Mouse (Mus musculus) kidney, embryonic 14.5 days (tissue): ENCODE results near the gene Meox1. TPM values are rescaled to one million over a fixed set of nuclear protein-coding genes. Genes with fewer than 3 reads are reported as not detected.

Experiments
- ATAC-seq: fragments of 200-750 bp; cut with Nextera tagmentation; 2 replicates; pipeline ENCODE4 v1.8.0; 2017; ENCODE audit warnings: moderate number of reproducible peaks, mild to moderate bottlenecking, moderate TSS enrichment, moderate library complexity; ENCODE audit not compliant: low FRiP score, low TSS enrichment
- H3K27ac ChIP-seq: fragments of 300-500 bp; sonication (generic); 2 replicates; pipeline ENCODE4 v1.5.1; 2014; ENCODE audit warnings: low read depth, mild to moderate bottlenecking, low read length, moderate library complexity, mixed read lengths
- H3K27me3 ChIP-seq: fragments of 300-500 bp; sonication (generic); 2 replicates; pipeline ENCODE4 v1.6.1; 2014; ENCODE audit warnings: mild to moderate bottlenecking, low read length; ENCODE audit not compliant: control insufficient read depth, insufficient read depth
- H3K36me3 ChIP-seq: fragments of 300-500 bp; sonication (generic); 2 replicates; pipeline ENCODE4 v1.6.1; 2014; ENCODE audit warnings: low read length, mixed read lengths; ENCODE audit not compliant: control insufficient read depth, insufficient read depth
- H3K4me1 ChIP-seq: fragments of 300-500 bp; sonication (generic); 2 replicates; pipeline ENCODE4 v1.6.1; 2014; ENCODE audit warnings: low read length, mixed read lengths; ENCODE audit not compliant: control insufficient read depth, insufficient read depth
- H3K4me2 ChIP-seq: fragments of 300-500 bp; sonication (generic); replicated peaks from 2 replicates; pipeline ENCODE4 v1.6.1; 2014; ENCODE audit warnings: low read depth, mild to moderate bottlenecking, low read length
- H3K4me3 ChIP-seq: fragments of 300-500 bp; sonication (generic); 2 replicates; pipeline ENCODE4 v1.5.1; 2014; ENCODE audit warnings: mild to moderate bottlenecking, low read length
- H3K9ac ChIP-seq: fragments of 300-500 bp; sonication (generic); 2 replicates; pipeline ENCODE4 v1.6.1; 2014; ENCODE audit warnings: low read depth, mild to moderate bottlenecking, low read length, moderate library complexity
- H3K9me3 ChIP-seq: fragments of 300-500 bp; sonication (generic); 2 replicates; pipeline ENCODE4 v1.6.1; 2016; ENCODE audit warnings: low read length; ENCODE audit not compliant: control insufficient read depth
- WGBS: fragments of 180-500 bp; shearing (Covaris S2); extraction: QIAGEN DNeasy Blood & Tissue Kit; methylation state at CpG from one replicate; pipeline ENCODE4 v1.1.7; 2014; 5-methylcytosine and 5-hydroxymethylcytosine counted together
- polyA plus RNA-seq: library from polyadenylated mRNA; unstranded; fragments of >200 nt; fragmentation: Nextera tagmentation; extraction: Ambion mirVana; gene quantifications from 2 replicates; pipeline ENCODE4 v1.2.1, GENCODE M21; 2014

Meox1 gene
- polyA plus RNA-seq: 12.7 and 15.6 TPM in 2 replicates

DNA sequence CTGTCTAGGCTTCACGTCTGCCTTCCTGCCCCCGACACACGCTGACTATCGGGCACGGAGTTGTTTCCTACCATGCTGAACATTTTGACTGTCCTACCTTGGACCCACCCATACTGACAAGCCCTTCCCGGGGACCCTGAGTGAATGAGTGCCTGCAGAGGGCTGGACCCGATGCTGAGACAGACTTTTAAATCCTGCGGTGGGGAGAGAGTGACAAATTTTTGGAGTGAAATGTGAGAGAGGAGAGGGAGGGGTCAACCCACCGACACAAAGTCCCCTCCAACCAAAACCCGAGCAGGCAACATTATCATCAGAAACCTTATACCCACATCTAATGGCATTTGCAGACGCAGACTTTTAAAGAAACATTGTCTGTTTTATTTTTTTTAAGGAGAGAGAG is at the start of gene Meox1:
Gene Meox1, minus strand, starts transcription at position 171 of the 400 bp plus-strand sequence.
- Histone ChIP-seq H3K4me1 (peaks cover 63% of the 10 kb centered on the region), H3K36me3 (no peaks in the 10 kb centered on the region), H3K9me3 (no peaks in the 10 kb centered on the region), H3K4me2 (peak within 1 kb of the TSS; percentile 34), H3K4me3 (peak within 1 kb of the TSS; percentile 23; the same call in 1 of the 2 replicates), H3K27me3 (peaks cover 12% of the 10 kb centered on the region), H3K9ac (peak within 1 kb of the TSS; percentile 53; the same call in 1 of the 2 replicates), H3K27ac (peak within 1 kb of the TSS; percentile 44; the same call in 1 of the 2 replicates)
- WGBS: 4% methylated on average over 11 of the region's 11 CpGs
- ATAC-seq: 0 out of 2 replicates have a peak, but pooled peaks have one; percentile 13

DNA sequence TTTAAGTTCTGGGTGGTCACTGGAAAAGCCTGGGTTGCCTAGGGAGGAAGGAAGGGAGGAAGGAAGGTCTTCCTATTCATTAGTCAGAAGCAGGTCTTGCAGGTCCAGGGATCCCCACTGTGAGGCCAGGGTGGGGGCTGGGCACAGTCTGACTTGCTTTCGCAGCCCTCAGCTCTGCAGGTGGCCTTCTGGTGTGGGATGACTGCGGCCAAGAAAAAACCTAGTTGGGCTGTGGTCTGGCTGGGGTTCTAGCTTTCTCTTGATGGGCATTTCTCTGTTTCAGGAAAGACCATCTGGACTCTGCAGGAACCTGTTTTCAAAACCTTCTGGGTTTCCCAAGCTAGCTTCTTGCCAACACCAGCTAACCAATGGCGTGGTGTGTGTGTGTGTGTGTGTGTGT is 48.9 kb upstream of the Meox1 start:
- Histone ChIP-seq H3K9ac (no peak overlapping the region), H3K4me2 (no peak overlapping the region), H3K9me3 (no peaks in the 10 kb centered on the region), H3K27ac (no peak overlapping the region), H3K4me3 (no peak overlapping the region), H3K27me3 (no peaks in the 10 kb centered on the region), H3K36me3 (no peaks in the 10 kb centered on the region), H3K4me1 (peaks cover 3% of the 10 kb centered on the region; the same call in 1 of the 2 replicates)
- ATAC-seq: no peak
- WGBS: 39% methylated on average over 3 of the region's 3 CpGs

DNA sequence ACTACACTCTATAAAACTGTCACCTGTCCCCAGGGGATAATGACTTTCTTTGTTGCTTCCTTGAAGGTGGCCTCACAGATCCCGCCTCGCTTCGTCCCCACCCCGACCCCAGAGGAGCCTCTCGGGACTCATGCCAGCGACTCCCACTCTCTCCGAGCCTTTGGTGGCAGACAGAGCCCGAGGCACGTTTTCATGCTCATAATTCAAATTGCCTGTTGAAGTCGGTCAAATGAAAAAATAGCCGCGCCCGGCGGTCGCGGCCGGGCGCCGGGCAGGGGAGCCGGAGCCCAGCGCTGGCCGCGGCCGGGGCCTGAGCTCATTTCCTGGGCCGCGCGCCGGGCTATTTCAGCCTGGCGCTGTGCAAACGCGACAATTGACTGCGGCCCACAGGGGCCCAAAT is 42.9 kb upstream of the Meox1 start:
- Histone ChIP-seq H3K4me2 (peak overlapping the region; percentile 75), H3K4me3 (peak overlapping the region; percentile 37), H3K36me3 (no peaks in the 10 kb centered on the region), H3K4me1 (peaks cover 18% of the 10 kb centered on the region), H3K9me3 (no peaks in the 10 kb centered on the region), H3K27ac (no peak overlapping the region), H3K27me3 (no peaks in the 10 kb centered on the region), H3K9ac (peak overlapping the region; percentile 50)
- WGBS: under 1% methylated on average over 32 of the region's 32 CpGs
- ATAC-seq: no peak

DNA sequence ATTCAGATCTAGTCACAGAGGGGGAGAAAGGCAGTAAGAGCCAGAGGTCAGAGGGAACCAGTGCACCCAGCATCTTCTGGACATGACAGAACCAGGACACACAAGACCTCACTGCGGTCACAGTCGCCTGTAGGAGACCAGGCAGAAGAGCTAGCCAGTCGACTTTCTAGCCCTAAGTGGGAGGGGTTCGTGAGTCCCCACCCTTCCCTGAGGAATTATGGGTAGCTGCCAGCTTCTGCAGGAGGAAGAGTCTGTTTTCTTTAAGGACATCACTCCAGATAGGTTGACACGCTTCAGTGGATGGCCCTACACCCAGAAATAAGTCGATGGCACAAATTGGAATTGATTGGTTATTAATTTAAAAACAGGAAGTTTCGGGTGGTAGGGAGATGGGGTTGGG is 42.2 kb upstream of the Meox1 start:
- H3K4me1 ChIP-seq: peaks cover 22% of the 10 kb centered on the region
- H3K9me3 ChIP-seq: no peaks in the 10 kb centered on the region
- no peak overlapping the region for H3K4me2 ChIP-seq
- H3K27me3 ChIP-seq: no peaks in the 10 kb centered on the region
- no peak for ATAC-seq
- H3K27ac ChIP-seq: no peak overlapping the region
- no peak overlapping the region for H3K9ac ChIP-seq
- no peak overlapping the region for H3K4me3 ChIP-seq
- H3K36me3 ChIP-seq: no peaks in the 10 kb centered on the region
- WGBS: 36% methylated on average over 7 of the region's 7 CpGs

DNA sequence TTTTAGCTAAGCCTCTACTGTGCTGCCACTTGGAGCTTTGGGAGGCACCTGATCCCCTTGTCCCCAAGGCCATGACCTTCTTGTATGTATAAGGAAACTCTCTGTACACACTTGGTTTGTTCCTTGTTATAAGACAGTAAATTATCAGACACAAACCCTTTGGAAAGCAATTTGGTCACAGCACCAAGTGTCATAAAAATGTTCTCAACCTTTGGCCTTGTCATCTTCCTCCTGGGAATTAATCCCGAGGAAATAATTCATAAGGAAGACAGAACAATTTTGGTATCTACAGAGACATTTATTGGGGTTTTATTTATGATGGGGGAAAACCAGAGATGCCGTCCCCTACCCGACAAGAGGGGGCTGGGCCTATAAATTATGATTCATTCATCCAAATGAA is 41.6 kb upstream of the Meox1 start:
- Histone ChIP-seq H3K27ac (no peak overlapping the region), H3K9ac (no peak overlapping the region), H3K27me3 (0 out of 2 replicates have a peak, but pooled peaks cover 2% of the 10 kb centered on the region), H3K4me1 (peaks cover 22% of the 10 kb centered on the region), H3K4me3 (no peak overlapping the region), H3K9me3 (no peaks in the 10 kb centered on the region), H3K4me2 (no peak overlapping the region), H3K36me3 (no peaks in the 10 kb centered on the region)
- ATAC-seq: no peak
- WGBS: 29% methylated on average over 3 of the region's 3 CpGs

DNA sequence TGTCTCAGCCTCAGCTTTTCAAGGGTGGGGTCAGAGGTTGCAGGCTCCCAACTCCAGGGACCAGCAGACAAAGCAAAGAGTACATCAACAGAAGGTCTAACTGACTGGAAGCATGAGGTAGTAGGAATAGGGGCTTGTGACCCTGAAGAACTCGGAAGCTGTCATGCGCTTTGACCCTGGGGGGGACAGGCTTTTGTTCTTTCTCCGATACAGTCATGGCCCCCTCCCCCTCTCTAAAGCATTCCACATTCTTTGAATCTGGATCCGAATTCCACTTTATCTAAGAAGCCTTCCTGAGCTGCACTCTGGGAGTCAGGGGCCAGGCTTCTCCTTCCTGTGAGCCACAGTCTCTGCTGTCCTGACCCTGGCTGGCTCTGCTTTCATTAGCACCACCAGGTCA is 37.8 kb upstream of the Meox1 start:
- Histone ChIP-seq H3K36me3 (no peaks in the 10 kb centered on the region), H3K27ac (no peak overlapping the region), H3K27me3 (0 out of 2 replicates have a peak, but pooled peaks cover 2% of the 10 kb centered on the region), H3K4me3 (no peak overlapping the region), H3K4me2 (no peak overlapping the region), H3K4me1 (peaks cover 25% of the 10 kb centered on the region), H3K9ac (no peak overlapping the region), H3K9me3 (no peaks in the 10 kb centered on the region)
- ATAC-seq: no peak
- WGBS: 48% methylated on average over 4 of the region's 4 CpGs

DNA sequence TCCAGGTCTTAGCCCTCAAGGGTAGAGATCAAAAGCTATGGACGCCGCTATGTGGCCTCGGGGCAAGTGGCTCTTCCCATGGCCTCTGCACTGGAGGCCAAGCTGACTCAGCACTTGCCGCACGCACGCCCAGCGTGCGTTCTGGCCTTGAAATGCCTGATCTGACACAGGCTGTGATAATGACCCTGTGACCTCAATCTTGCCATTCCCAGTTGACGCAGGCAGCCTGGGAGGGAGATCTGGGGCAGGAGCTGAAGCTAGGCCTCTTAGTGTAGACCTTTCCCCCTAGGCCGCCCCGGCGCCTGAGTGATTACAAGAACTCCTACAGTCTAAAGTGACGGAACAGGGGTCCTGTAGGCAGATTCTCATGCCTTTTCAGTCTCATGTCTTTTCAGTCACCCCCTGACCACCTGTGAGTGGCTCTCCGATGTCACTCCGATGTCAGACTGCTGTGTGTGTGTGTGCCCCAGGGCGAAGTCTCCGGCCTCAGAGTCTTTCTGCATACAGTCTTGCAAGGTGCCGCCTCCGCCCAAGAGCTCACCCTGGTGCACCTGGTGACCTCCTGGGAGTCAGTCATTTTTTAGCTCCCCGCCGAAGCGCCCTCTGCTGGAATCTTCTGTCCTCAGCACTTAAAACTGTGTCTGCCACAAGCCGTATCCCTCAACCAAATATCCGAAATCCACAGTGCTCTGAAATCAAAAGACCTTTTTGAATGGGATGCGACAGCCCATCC is 34.0 kb upstream of the Meox1 start:
- H3K9ac ChIP-seq: no peak overlapping the region
- 28% methylated on average over 25 of the region's 25 CpGs for WGBS
- ATAC-seq: no peak
- H3K9me3 ChIP-seq: no peaks in the 10 kb centered on the region
- H3K27ac ChIP-seq: peak overlapping the region; percentile 47; the same call in 1 of the 2 replicates
- peaks cover 11% of the 10 kb centered on the region; the same call in 1 of the 2 replicates for H3K4me1 ChIP-seq
- no peaks in the 10 kb centered on the region for H3K36me3 ChIP-seq
- no peak overlapping the region for H3K4me3 ChIP-seq
- H3K27me3 ChIP-seq: 0 out of 2 replicates have a peak, but pooled peaks cover 2% of the 10 kb centered on the region
- no peak overlapping the region for H3K4me2 ChIP-seq

DNA sequence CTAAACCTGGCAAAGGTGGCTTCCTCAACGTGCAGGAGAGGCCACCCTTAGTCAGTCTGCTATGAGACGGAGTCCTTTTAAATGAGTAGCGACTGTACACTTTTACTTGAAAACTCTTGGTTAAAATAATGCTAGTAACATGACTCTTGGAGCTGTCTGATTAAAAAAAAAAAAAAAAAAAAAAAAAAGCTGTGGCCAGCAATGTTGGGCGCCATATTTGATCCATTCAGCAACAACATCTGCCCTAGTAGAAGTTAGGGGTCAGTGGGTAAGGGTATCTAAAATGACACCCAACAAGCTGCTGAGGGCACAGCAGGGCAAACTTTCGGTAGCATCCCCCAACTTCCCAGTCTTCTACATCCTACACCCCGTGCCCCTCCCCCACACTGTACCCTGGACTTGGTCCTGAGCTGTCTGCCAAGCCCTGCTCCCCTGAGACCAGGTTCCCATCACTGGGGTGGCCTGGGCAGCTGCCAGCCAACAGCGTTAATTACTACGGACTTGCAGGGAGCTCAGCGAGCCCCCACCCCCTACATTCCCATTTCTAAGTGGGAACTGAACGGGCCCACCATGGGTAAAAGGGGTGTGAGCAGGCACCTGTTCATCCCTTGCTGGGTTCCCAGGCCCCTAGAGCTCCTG is 32.9 kb upstream of the Meox1 start:
- 0 out of 2 replicates have a peak, but pooled peaks cover 2% of the 10 kb centered on the region for H3K27me3 ChIP-seq
- H3K9ac ChIP-seq: no peak overlapping the region
- no peaks in the 10 kb centered on the region for H3K9me3 ChIP-seq
- H3K36me3 ChIP-seq: no peaks in the 10 kb centered on the region
- no peak overlapping the region; the same call in 1 of the 2 replicates for H3K27ac ChIP-seq
- no peak overlapping the region for H3K4me3 ChIP-seq
- H3K4me1 ChIP-seq: peaks cover 10% of the 10 kb centered on the region; the same call in 1 of the 2 replicates
- no peak overlapping the region for H3K4me2 ChIP-seq
- ATAC-seq: no peak
- 81% methylated on average over 10 of the region's 10 CpGs for WGBS

DNA sequence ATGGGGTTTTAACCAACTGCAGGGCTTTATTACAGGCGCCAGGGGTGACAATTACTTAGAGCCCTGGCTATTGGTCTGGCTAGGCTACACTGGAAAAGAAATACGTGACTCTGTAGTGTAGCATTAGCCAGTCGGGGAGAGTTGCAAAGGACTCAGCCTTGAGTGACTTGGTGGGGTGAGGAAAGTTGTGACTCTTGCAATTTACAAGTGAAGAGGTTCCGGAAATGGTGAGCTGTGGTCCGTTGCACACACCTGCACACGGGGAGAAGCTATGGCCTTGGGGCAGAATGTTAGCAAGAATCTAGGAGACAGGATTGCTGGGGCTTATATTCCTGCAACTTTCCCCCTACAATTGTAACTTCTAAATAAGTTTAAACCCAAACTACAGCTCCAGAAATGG is 31.5 kb upstream of the Meox1 start:
- no peak overlapping the region for H3K4me3 ChIP-seq
- H3K4me1 ChIP-seq: peaks cover 6% of the 10 kb centered on the region; the same call in 1 of the 2 replicates
- 41% methylated on average over 6 of the region's 6 CpGs for WGBS
- H3K27ac ChIP-seq: peak overlapping the region; percentile 43; the same call in 1 of the 2 replicates
- no peaks in the 10 kb centered on the region for H3K27me3 ChIP-seq
- no peaks in the 10 kb centered on the region for H3K9me3 ChIP-seq
- peak; percentile 26; the same call in 1 of the 2 replicates for ATAC-seq
- H3K9ac ChIP-seq: no peak overlapping the region
- H3K4me2 ChIP-seq: no peak overlapping the region
- no peaks in the 10 kb centered on the region for H3K36me3 ChIP-seq
